Mouse (Mus musculus) stomach, embryonic 15.5 days (tissue): Measurements from ENCODE around the gene Rbbp9. TPM values are rescaled to one million over a fixed set of nuclear protein-coding genes. Genes with fewer than 3 reads are reported as not detected.

Source experiments
- polyA plus RNA-seq: library from polyadenylated mRNA; unstranded; fragments of >200 nt; fragmentation: Nextera tagmentation; extraction: Ambion mirVana; gene quantifications from 2 replicates; pipeline ENCODE4 v1.2.1, GENCODE M21; 2015

Rbbp9 gene
- polyA plus RNA-seq, 1 experiment from 2014 or later: 61.4 TPM

Other genes with a start within 250 kb of the Rbbp9 start
- gene Ovol2, start 218.7 kb downstream of the Rbbp9 start, polyA plus RNA-seq: 3.6 and 4.0 TPM in 2 replicates
- 38.6 and 40.5 TPM in 2 replicates for gene Kat14, start 181.9 kb downstream of the Rbbp9 start, polyA plus RNA-seq
- gene Pet117, start 181.9 kb downstream of the Rbbp9 start, polyA plus RNA-seq: 0.84 and 6.1 TPM in 2 replicates
- gene Dzank1, start 23.5 kb downstream of the Rbbp9 start, polyA plus RNA-seq: 1.2 and 2.4 TPM in 2 replicates
- gene Polr3f, start 23.2 kb downstream of the Rbbp9 start, polyA plus RNA-seq: 21.9 and 22.6 TPM in 2 replicates
- gene Sec23b, start 5.4 kb upstream of the Rbbp9 start, polyA plus RNA-seq: 95.9 and 113 TPM in 2 replicates
- gene Smim26, start 43.2 kb upstream of the Rbbp9 start, polyA plus RNA-seq: 38.2 and 41.1 TPM in 2 replicates
- gene Dtd1, start 49.0 kb upstream of the Rbbp9 start, polyA plus RNA-seq: 39.6 and 43.0 TPM in 2 replicates